Mouse (Mus musculus) hindbrain, embryonic 11.5 days (tissue): ENCODE measurements at regions not wholly inside any gene's neighbourhood (a gene's known extent, or its start where the extent isn't known, plus 50 kb on each side); places are given as distances from the start of the nearest gene placed in this dataset.

Experiments used
- ATAC-seq: fragments of 200-750 bp; cut with Nextera tagmentation; 2 replicates; pipeline ENCODE4 v1.8.0; 2017; ENCODE audit warnings: mild to moderate bottlenecking, moderate TSS enrichment, moderate library complexity; ENCODE audit not compliant: low FRiP score
- DNase-seq: peaks from one replicate; pipeline ENCODE4 v3.0.0-alpha.2; 2015; ENCODE audit warnings: low spot score
- H3K27ac ChIP-seq: fragments of 300-500 bp; sonication (generic); 2 replicates; pipeline ENCODE4 v1.5.1; 2014; ENCODE audit warnings: mild to moderate bottlenecking, low read depth, low read length
- H3K27me3 ChIP-seq: fragments of 300-500 bp; sonication (generic); 2 replicates; pipeline ENCODE4 v1.6.1; 2014; ENCODE audit warnings: mild to moderate bottlenecking, low read length, moderate library complexity, mixed read lengths; ENCODE audit not compliant: control insufficient read depth, insufficient read depth
- H3K36me3 ChIP-seq: fragments of 300-500 bp; sonication (generic); 2 replicates; pipeline ENCODE4 v1.6.1; 2014; ENCODE audit warnings: mild to moderate bottlenecking, low read length, moderate library complexity, mixed read lengths; ENCODE audit not compliant: control insufficient read depth, insufficient read depth
- H3K4me1 ChIP-seq: fragments of 300-500 bp; sonication (generic); replicated peaks from 2 replicates; pipeline ENCODE4 v1.6.1; 2014; ENCODE audit warnings: low read length, mixed read lengths; ENCODE audit not compliant: control insufficient read depth, insufficient read depth
- H3K4me2 ChIP-seq: fragments of 300-500 bp; sonication (generic); replicated peaks from 2 replicates; pipeline ENCODE4 v1.6.1; 2014; ENCODE audit warnings: mild to moderate bottlenecking, low read depth, low read length
- H3K4me3 ChIP-seq: fragments of 300-500 bp; sonication (generic); 2 replicates; pipeline ENCODE4 v1.5.1; 2014; ENCODE audit warnings: low read depth, low read length
- H3K9ac ChIP-seq: fragments of 300-500 bp; sonication (generic); 2 replicates; pipeline ENCODE4 v1.6.1; 2014; ENCODE audit warnings: low read depth, low read length
- H3K9me3 ChIP-seq: fragments of 300-500 bp; sonication (generic); 2 replicates; pipeline ENCODE4 v1.6.1; 2016; ENCODE audit warnings: low read length; ENCODE audit not compliant: control insufficient read depth
- WGBS: fragments of 180-500 bp; shearing (Covaris S2); extraction: QIAGEN DNeasy Blood & Tissue Kit; methylation state at CpG from one replicate; pipeline ENCODE4 v1.1.7; 2014; 5-methylcytosine and 5-hydroxymethylcytosine counted together

GRCm38 (mm10) chr16:51393871-51394270 is 637.2 kb upstream of the Cblb start:
- Histone ChIP-seq H3K9me3 (no peaks in the 10 kb centered on the region), H3K4me2 (no peak overlapping the region), H3K4me1 (no peaks in the 10 kb centered on the region), H3K9ac (no peak overlapping the region), H3K4me3 (no peak overlapping the region), H3K27me3 (no peaks in the 10 kb centered on the region), H3K36me3 (no peaks in the 10 kb centered on the region), H3K27ac (no peak overlapping the region)
- no peak for DNase-seq
- 84% methylated on average over 1 of the region's 1 CpGs for WGBS
- no peak for ATAC-seq
